Mouse (Mus musculus) cerebellum, adult 2 months (tissue): Measurements from ENCODE around the gene Plpp7.

Experiments
- CTCF ChIP-seq: fragments of 200-500 bp; IDR thresholded peaks from 2 replicates; pipeline ENCODE4 v1.5.1; 2011; ENCODE audit warnings: low read depth, mild to moderate bottlenecking, control low read depth, low read length, moderate library complexity, borderline replicate concordance; ENCODE audit not compliant: insufficient read depth
- POLR2A ChIP-seq: fragments of 200-500 bp; IDR thresholded peaks from 2 replicates; pipeline ENCODE4 v1.6.1; 2011; ENCODE audit warnings: low read length, control low read depth, borderline replicate concordance; ENCODE audit not compliant: insufficient read depth

DNA sequence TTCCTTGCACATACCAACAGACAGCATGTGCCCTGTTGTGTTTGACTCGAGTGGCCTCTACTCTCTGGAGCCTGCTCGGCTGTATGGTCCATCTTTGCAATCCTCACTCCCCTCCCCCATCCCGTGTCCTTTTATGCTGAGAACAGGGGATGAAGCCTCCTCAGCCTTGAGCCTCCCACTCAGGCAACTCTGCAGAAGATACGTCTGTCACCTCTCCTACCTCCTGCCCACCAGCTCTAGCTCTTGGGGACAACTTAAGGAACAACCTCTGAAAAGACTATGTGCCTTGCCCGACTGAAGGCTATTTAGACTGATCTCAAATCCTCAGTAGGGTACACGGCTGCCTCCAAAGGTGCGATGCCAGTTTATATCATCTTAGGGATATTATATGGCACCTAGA, 8.2 kb downstream of the Plpp7 start:
- TF ChIP-seq CTCF (no peak), POLR2A (no peak)
